Mouse (Mus musculus) CH12.LX (cell line): ENCODE measurements around the gene Mtch2. TPM values are rescaled to one million over a fixed set of nuclear protein-coding genes. Genes with fewer than 3 reads are reported as not detected.

Experiments used
- DNase-seq: peaks from one replicate; pipeline ENCODE4 v3.0.0-alpha.2; 2013; ENCODE audit errors: extremely low read depth
- H3K27ac ChIP-seq: 2 replicates; pipeline ENCODE4 v1.5.1; 2012; ENCODE audit warnings: low read depth, mild to moderate bottlenecking, control low read depth, moderate library complexity; ENCODE audit not compliant: insufficient read depth
- H3K27me3 ChIP-seq: replicated peaks from 2 replicates; pipeline ENCODE3; 2012; ENCODE audit warnings: inconsistent platforms
- H3K36me3 ChIP-seq, 2 experiments: replicated peaks in 1 of 2; 2 replicates each; pipeline versions ENCODE3 to v1.6.1; 2012; ENCODE audit warnings: inconsistent platforms in 1 of 2, low read length in 1 of 2, mild to moderate bottlenecking in 1 of 2, mixed read lengths in 1 of 2, moderate library complexity in 1 of 2; ENCODE audit not compliant: control insufficient read depth in 1 of 2, insufficient read depth in 1 of 2
- H3K4me1 ChIP-seq, 2 experiments: 2 replicates each; pipeline ENCODE4 v1.6.1; 2012; ENCODE audit warnings: inconsistent platforms in 1 of 2, moderate library complexity in 1 of 2; ENCODE audit not compliant: insufficient read depth in 2 of 2, control insufficient read depth in 1 of 2
- H3K4me2 ChIP-seq: 2 replicates; pipeline ENCODE4 v1.6.1; 2012; ENCODE audit warnings: low read depth, mild to moderate bottlenecking, control low read depth; ENCODE audit not compliant: poor library complexity, insufficient read depth, severe bottlenecking
- H3K4me3 ChIP-seq, 3 experiments: fragments of 150-350 bp in 1 of 3; sonication (generic) in 1 of 3; replicated peaks in 1 of 3; 2 replicates each; pipeline versions ENCODE3 to v1.5.1; 2011 to 2012; ENCODE audit warnings: low read depth in 2 of 3, low read length in 2 of 3, mild to moderate bottlenecking in 2 of 3, moderate library complexity in 2 of 3, control low read depth in 1 of 3, improper control_type of control experiment in 1 of 3, inconsistent platforms in 1 of 3, mixed read lengths in 1 of 3; ENCODE audit not compliant: poor library complexity in 1 of 3
- H3K79me2 ChIP-seq: replicated peaks from 2 replicates; pipeline ENCODE4 v1.6.1; 2012; ENCODE audit warnings: mild to moderate bottlenecking, moderate library complexity; ENCODE audit not compliant: control insufficient read depth, poor library complexity, insufficient read depth, severe bottlenecking; ENCODE audit errors: extremely low read depth
- H3K9ac ChIP-seq: 2 replicates; pipeline ENCODE4 v1.6.1; 2012; ENCODE audit warnings: low read depth, mild to moderate bottlenecking, control low read depth, moderate library complexity; ENCODE audit not compliant: insufficient read depth
- H3K9me3 ChIP-seq: replicated peaks from 2 replicates; pipeline ENCODE3; 2012; ENCODE audit warnings: low read length, inconsistent platforms, mixed read lengths
- BHLHE40 ChIP-seq: IDR thresholded peaks from 2 replicates; pipeline ENCODE4 v1.6.1; 2011; ENCODE audit warnings: mild to moderate bottlenecking, low read depth, low read length, improper control_type of control experiment
- CHD1 ChIP-seq: IDR thresholded peaks from 2 replicates; pipeline ENCODE4 v1.6.1; 2012; ENCODE audit warnings: low read depth, low read length, improper control_type of control experiment, inconsistent platforms
- ELF1 ChIP-seq: IDR thresholded peaks from 2 replicates; pipeline ENCODE4 v1.6.1; 2014; ENCODE audit warnings: low read depth, mild to moderate bottlenecking, inconsistent platforms, low read length, improper control_type of control experiment
- EP300 ChIP-seq: IDR thresholded peaks from 2 replicates; pipeline ENCODE4 v1.6.1; 2011; ENCODE audit warnings: low read length, improper control_type of control experiment
- ETS1 ChIP-seq: conservative IDR thresholded peaks from 2 replicates; pipeline ENCODE4 v1.6.1; 2012; ENCODE audit warnings: low read depth, mild to moderate bottlenecking, inconsistent platforms, low read length, improper control_type of control experiment, moderate library complexity
- GABPA ChIP-seq: IDR thresholded peaks from 2 replicates; pipeline ENCODE4 v1.6.1; 2012; ENCODE audit warnings: low read depth, low read length, improper control_type of control experiment, inconsistent platforms; ENCODE audit not compliant: insufficient replicate concordance
- HCFC1 ChIP-seq: IDR thresholded peaks from 2 replicates; pipeline ENCODE4 v1.6.1; 2012; ENCODE audit warnings: low read depth, mild to moderate bottlenecking, inconsistent platforms, low read length, improper control_type of control experiment
- IRF4 ChIP-seq: IDR thresholded peaks from 2 replicates; pipeline ENCODE4 v1.6.1; 2014; ENCODE audit warnings: low read depth, mild to moderate bottlenecking, inconsistent platforms, low read length, improper control_type of control experiment
- JUN ChIP-seq: IDR thresholded peaks from 2 replicates; pipeline ENCODE4 v1.6.1; 2011; ENCODE audit warnings: low read depth, mild to moderate bottlenecking, low read length, improper control_type of control experiment, moderate library complexity; ENCODE audit not compliant: insufficient read depth
- JUND ChIP-seq: conservative IDR thresholded peaks from 2 replicates; pipeline ENCODE4 v1.6.1; 2011; ENCODE audit warnings: low read depth, low read length, improper control_type of control experiment
- KAT2A ChIP-seq: IDR thresholded peaks from 2 replicates; pipeline ENCODE4 v1.6.1; 2012; ENCODE audit warnings: low read length, improper control_type of control experiment, inconsistent platforms; ENCODE audit not compliant: insufficient replicate concordance
- MAX ChIP-seq: IDR thresholded peaks from 2 replicates; pipeline ENCODE4 v1.6.1; 2011; ENCODE audit warnings: low read length, improper control_type of control experiment
- MEF2A ChIP-seq: IDR thresholded peaks from 2 replicates; pipeline ENCODE4 v1.6.1; 2014; ENCODE audit warnings: low read depth, mild to moderate bottlenecking, inconsistent platforms, low read length, improper control_type of control experiment, borderline replicate concordance
- MXI1 ChIP-seq: IDR thresholded peaks from 2 replicates; pipeline ENCODE4 v1.6.1; 2011; ENCODE audit warnings: mild to moderate bottlenecking, low read depth, low read length, improper control_type of control experiment
- PAX5 ChIP-seq: IDR thresholded peaks from 2 replicates; pipeline ENCODE4 v1.6.1; 2012; ENCODE audit warnings: low read length, inconsistent platforms, mixed read lengths
- POLR2AphosphoS2 ChIP-seq: IDR thresholded peaks from 2 replicates; pipeline ENCODE4 v1.6.1; 2011; ENCODE audit warnings: low read depth, low read length, improper control_type of control experiment
- RCOR1 ChIP-seq: conservative IDR thresholded peaks from 2 replicates; pipeline ENCODE4 v1.6.1; 2012; ENCODE audit warnings: low read depth, mild to moderate bottlenecking, inconsistent platforms, low read length, improper control_type of control experiment
- SIN3A ChIP-seq: IDR thresholded peaks from 2 replicates; pipeline ENCODE4 v1.6.1; 2012; ENCODE audit warnings: low read length, improper control_type of control experiment, inconsistent platforms
- SMC3 ChIP-seq: IDR thresholded peaks from 2 replicates; pipeline ENCODE4 v1.6.1; 2011; ENCODE audit warnings: low read depth, low read length, improper control_type of control experiment
- TBP ChIP-seq: conservative IDR thresholded peaks from 2 replicates; pipeline ENCODE4 v1.6.1; 2011; ENCODE audit warnings: low read depth, low read length, improper control_type of control experiment
- TCF12 ChIP-seq: IDR thresholded peaks from 2 replicates; pipeline ENCODE4 v1.6.1; 2014; ENCODE audit warnings: low read depth, mild to moderate bottlenecking, inconsistent platforms, low read length, improper control_type of control experiment
- UBTF ChIP-seq: IDR thresholded peaks from 2 replicates; pipeline ENCODE4 v1.6.1; 2012; ENCODE audit warnings: low read depth, mild to moderate bottlenecking, inconsistent platforms, low read length, improper control_type of control experiment, moderate library complexity
- USF1 ChIP-seq: IDR thresholded peaks from 2 replicates; pipeline ENCODE4 v1.6.1; 2014; ENCODE audit warnings: low read depth, mild to moderate bottlenecking, inconsistent platforms, low read length, improper control_type of control experiment
- USF2 ChIP-seq: conservative IDR thresholded peaks from 2 replicates; pipeline ENCODE4 v1.6.1; 2011; ENCODE audit warnings: low read depth, low read length, improper control_type of control experiment
- ZC3H11A ChIP-seq: IDR thresholded peaks from 2 replicates; pipeline ENCODE4 v1.6.1; 2012; ENCODE audit warnings: low read depth, mild to moderate bottlenecking, inconsistent platforms, low read length, improper control_type of control experiment
- ZKSCAN1 ChIP-seq: IDR thresholded peaks from 2 replicates; pipeline ENCODE4 v1.6.1; 2012; ENCODE audit warnings: low read depth, inconsistent platforms, low read length, improper control_type of control experiment, borderline replicate concordance
- ZNF384 ChIP-seq: IDR thresholded peaks from 2 replicates; pipeline ENCODE4 v1.6.1; 2012; ENCODE audit warnings: low read depth, low read length, improper control_type of control experiment, inconsistent platforms
- dilution Hi-C: fragments of 300-500 bp; cut with MboI; formaldehyde crosslinking; loops from 2 replicates; pipeline ENCODE4 v1.14.3; 2020; ENCODE audit warnings: low sequenced_read_pairs; ENCODE audit not compliant: extremely low pct_unique_long_range_greater_than_20kb, extremely low pct_ligation_motif_present
- in situ Hi-C: fragments of 300-500 bp; cut with MboI; formaldehyde crosslinking; loops from 3 replicates; pipeline ENCODE4 v1.14.3; 2019; ENCODE audit warnings: low sequenced_read_pairs, low pct_ligation_motif_present, low pct_unique_long_range_greater_than_20kb, mixed read lengths
- polyA plus RNA-seq: library from polyadenylated mRNA; unstranded; fragments of >175 nt; gene quantifications from 2 replicates; pipeline ENCODE4 v1.2.1, GENCODE M21; 2012; ENCODE audit warnings: low read depth; ENCODE audit not compliant: insufficient read length
- total RNA-seq, 2 experiments: library from RNA; depleted of rRNA; stranded (reverse); fragments of 300-350 nt in 1 of 2; fragments of >200 nt in 1 of 2; gene quantifications; 2 replicates each; pipeline ENCODE4 v1.2.3; 2012 to 2014

Mtch2 gene
- total and polyA plus RNA-seq, 3 experiments, result 70.0 to 162 (median 158) TPM

GRCm38 (mm10) chr2:90816144-90816543, 30.8 kb upstream of the Mtch2 start:
- in situ Hi-C loops (no loop called here), dilution Hi-C loops (no loop called here)
- Histone ChIP-seq H3K27me3 (no peaks in the 10 kb centered on the region), H3K27ac (no peak overlapping the region), H3K4me3 (no peak overlapping the region), H3K79me2 (no peaks in the 10 kb centered on the region), H3K4me1 (peaks cover 1 to 10% of the 10 kb centered on the region in 2 experiments), H3K36me3 (no peaks in the 10 kb centered on the region), H3K4me2 (no peak overlapping the region), H3K9me3 (peaks cover 11% of the 10 kb centered on the region), H3K9ac (no peak overlapping the region)
- no peak for TF ChIP-seq PAX5
- TF ChIP-seq GABPA, result no peak
- DNase-seq, result no peak

GRCm38 (mm10) chr2:90818710-90819109, 28.2 kb upstream of the Mtch2 start:
- no peak for DNase-seq
- dilution Hi-C loops, result no loop called here
- no peak overlapping the region for H3K9ac ChIP-seq
- H3K27ac ChIP-seq, result no peak overlapping the region
- no peaks in the 10 kb centered on the region for H3K79me2 ChIP-seq
- TF ChIP-seq ZNF384 (no peak), TBP (no peak), JUN (no peak), BHLHE40 (no peak), IRF4 (no peak), SMC3 (no peak), UBTF (no peak)
- TF ChIP-seq, all 38 proteins: peak for 0
- Histone ChIP-seq H3K36me3 (no peaks in the 10 kb centered on the region), H3K4me2 (no peak overlapping the region), H3K9me3 (peaks cover 12% of the 10 kb centered on the region), H3K27me3 (no peaks in the 10 kb centered on the region), H3K4me3 (no peak overlapping the region), H3K4me1 (peaks cover 3 to 6% of the 10 kb centered on the region in 2 experiments)
- in situ Hi-C loops, result no loop called here

- DNase-seq, result peak; percentile 78
- Histone ChIP-seq H3K27ac (peak overlapping the region; percentile 49; the same call in 1 of the 2 replicates), H3K36me3 (no peaks in the 10 kb centered on the region), H3K9ac (no peak overlapping the region), H3K27me3 (no peaks in the 10 kb centered on the region), H3K4me2 (no peak overlapping the region), H3K79me2 (no peaks in the 10 kb centered on the region), H3K9me3 (peaks cover 12% of the 10 kb centered on the region), H3K4me3 (no peak overlapping the region), H3K4me1 (peaks cover 3 to 6% of the 10 kb centered on the region in 2 experiments)
- in situ Hi-C loops, result no loop called here
- dilution Hi-C loops, result no loop called here
- TF ChIP-seq ZC3H11A (no peak), ETS1 (no peak), KAT2A (no peak), JUND (no peak), USF1 (no peak), SMC3 (no peak), CHD1 (no peak), POLR2AphosphoS2 (no peak), BHLHE40 (peak; percentile 53), USF2 (no peak), RCOR1 (no peak), HCFC1 (0 out of 2 replicates have a peak, but pooled peaks have one; percentile 21), MAX (peak; percentile 52; the same call in 1 of the 2 replicates), ELF1 (peak; percentile 25; the same call in 1 of the 2 replicates), SIN3A (no peak), MEF2A (0 out of 2 replicates have a peak, but pooled peaks have one; percentile 16), MXI1 (no peak), EP300 (peak; percentile 75), ZKSCAN1 (no peak), TCF12 (no peak)
Measured at GRCm38 (mm10) chr2:90820894-90821293, 26.1 kb upstream of the Mtch2 start.
